Mouse (Mus musculus): ENCODE data around the gene Tnfsf14. TPM values are rescaled to one million over a fixed set of nuclear protein-coding genes. Genes with fewer than 3 reads are reported as not detected.

Gene Tnfsf14
- polyA plus RNA-seq, 1 experiment from 2014 or later, result not detected

- Histone ChIP-seq H3K9ac (ENCODE audit: low read depth, low read length) (no peak overlapping the region), H3K27ac (ENCODE audit: low read length) (no peak overlapping the region), H3K27me3 (ENCODE audit: control insufficient read depth, insufficient read depth, low read depth, low read length) (no peaks in the 10 kb centered on the region), H3K36me3 (ENCODE audit: control insufficient read depth, insufficient read depth, low read length) (no peaks in the 10 kb centered on the region; the same call in 1 of the 2 replicates), H3K4me1 (ENCODE audit: control insufficient read depth, insufficient read depth, low read length) (no peaks in the 10 kb centered on the region), H3K4me2 (ENCODE audit: low read length) (no peak overlapping the region), H3K9me3 (replicated peaks; ENCODE audit: control insufficient read depth, low read length, poor library complexity, severe bottlenecking) (no peaks in the 10 kb centered on the region), H3K4me3 (ENCODE audit: low read depth, low read length) (no peak overlapping the region)
- WGBS, result 83% methylated on average over 15 of the region's 15 CpGs
- no peak for ATAC-seq
Measured at GRCm38 (mm10) chr17:57229851-57230727, 36.1 kb upstream of the Tnfsf14 start.

- Histone ChIP-seq H3K27me3 (ENCODE audit: control insufficient read depth, insufficient read depth, low read depth, low read length) (no peaks in the 10 kb centered on the region), H3K9ac (ENCODE audit: low read depth, low read length) (no peak overlapping the region), H3K4me3 (ENCODE audit: low read depth, low read length) (no peak overlapping the region), H3K4me2 (ENCODE audit: low read length) (no peak overlapping the region), H3K9me3 (replicated peaks; ENCODE audit: control insufficient read depth, low read length, poor library complexity, severe bottlenecking) (no peaks in the 10 kb centered on the region), H3K4me1 (ENCODE audit: control insufficient read depth, insufficient read depth, low read length) (no peaks in the 10 kb centered on the region), H3K27ac (ENCODE audit: low read length) (no peak overlapping the region), H3K36me3 (ENCODE audit: control insufficient read depth, insufficient read depth, low read length) (no peaks in the 10 kb centered on the region)
- ATAC-seq, result no peak
- 82% methylated on average over 3 of the region's 3 CpGs for whole genome bisulfite sequencing
Measured at GRCm38 (mm10) chr17:57228873-57229272, 34.9 kb upstream of the Tnfsf14 start.

DNA sequence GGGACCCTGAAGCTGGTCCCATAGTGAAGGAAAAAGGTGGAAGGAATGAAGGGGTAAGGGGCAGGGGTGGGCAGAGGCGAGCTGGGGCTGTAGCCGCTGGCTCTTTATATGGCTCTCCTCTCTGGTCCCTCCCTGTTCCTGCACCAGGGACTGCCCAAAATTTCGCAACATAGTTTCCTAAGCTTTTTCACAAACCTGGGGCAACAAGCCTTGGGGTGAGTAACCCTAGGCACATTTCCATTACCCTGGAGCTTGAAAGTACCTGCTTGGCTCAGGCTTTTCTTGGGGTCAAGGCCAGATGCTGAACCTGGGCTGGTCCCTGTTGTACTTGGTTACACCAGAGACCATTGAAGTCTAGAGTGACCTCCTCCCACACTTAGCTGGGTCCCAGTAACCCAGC is 34.0 kb upstream of the Tnfsf14 start, which contains the start of gene C3:
Gene C3, minus strand, starts transcription at position 123 of the 400 bp plus-strand sequence.
- Histone ChIP-seq H3K9ac (ENCODE audit: low read depth, low read length) (no peak within 1 kb of the TSS), H3K4me3 (ENCODE audit: low read depth, low read length) (no peak within 1 kb of the TSS), H3K27me3 (ENCODE audit: control insufficient read depth, insufficient read depth, low read depth, low read length) (no peaks in the 10 kb centered on the region), H3K9me3 (replicated peaks; ENCODE audit: control insufficient read depth, low read length, poor library complexity, severe bottlenecking) (no peaks in the 10 kb centered on the region), H3K4me2 (ENCODE audit: low read length) (no peak within 1 kb of the TSS), H3K27ac (ENCODE audit: low read length) (no peak within 1 kb of the TSS), H3K4me1 (ENCODE audit: control insufficient read depth, insufficient read depth, low read length) (no peaks in the 10 kb centered on the region), H3K36me3 (ENCODE audit: control insufficient read depth, insufficient read depth, low read length) (no peaks in the 10 kb centered on the region)
- 76% methylated on average over 3 of the region's 3 CpGs for WGBS
- ATAC-seq, result no peak

GRCm38 (mm10) chr17:57227468-57227867 is 33.5 kb upstream of the Tnfsf14 start:
- Histone ChIP-seq H3K4me2 (ENCODE audit: low read length) (no peak overlapping the region), H3K27ac (ENCODE audit: low read length) (no peak overlapping the region), H3K36me3 (ENCODE audit: control insufficient read depth, insufficient read depth, low read length) (no peaks in the 10 kb centered on the region), H3K9me3 (replicated peaks; ENCODE audit: control insufficient read depth, low read length, poor library complexity, severe bottlenecking) (no peaks in the 10 kb centered on the region), H3K4me1 (ENCODE audit: control insufficient read depth, insufficient read depth, low read length) (no peaks in the 10 kb centered on the region), H3K9ac (ENCODE audit: low read depth, low read length) (no peak overlapping the region), H3K27me3 (ENCODE audit: control insufficient read depth, insufficient read depth, low read depth, low read length) (no peaks in the 10 kb centered on the region), H3K4me3 (ENCODE audit: low read depth, low read length) (no peak overlapping the region)
- 95% methylated on average over 2 of the region's 2 CpGs for WGBS
- no peak for ATAC-seq

- H3K27me3 ChIP-seq (ENCODE audit: control insufficient read depth, insufficient read depth, low read depth, low read length), result no peaks in the 10 kb centered on the region
- no peak overlapping the region for H3K4me3 ChIP-seq (ENCODE audit: low read depth, low read length)
- ATAC-seq, result no peak
- no peak overlapping the region for H3K27ac ChIP-seq (ENCODE audit: low read length)
- whole genome bisulfite sequencing, result 80% methylated on average over 9 of the region's 9 CpGs
- no peak overlapping the region for H3K4me2 ChIP-seq (ENCODE audit: low read length)
- H3K9me3 ChIP-seq (replicated peaks; ENCODE audit: control insufficient read depth, low read length, poor library complexity, severe bottlenecking), result no peaks in the 10 kb centered on the region
- no peaks in the 10 kb centered on the region for H3K4me1 ChIP-seq (ENCODE audit: control insufficient read depth, insufficient read depth, low read length)
- no peaks in the 10 kb centered on the region for H3K36me3 ChIP-seq (ENCODE audit: control insufficient read depth, insufficient read depth, low read length)
- no peak overlapping the region for H3K9ac ChIP-seq (ENCODE audit: low read depth, low read length)
Measured at GRCm38 (mm10) chr17:57223313-57223712, 29.3 kb upstream of the Tnfsf14 start.

GRCm38 (mm10) chr17:57221911-57222310 is 27.9 kb upstream of the Tnfsf14 start:
- Histone ChIP-seq H3K27me3 (ENCODE audit: control insufficient read depth, insufficient read depth, low read depth, low read length) (no peaks in the 10 kb centered on the region), H3K27ac (ENCODE audit: low read length) (no peak overlapping the region), H3K9me3 (replicated peaks; ENCODE audit: control insufficient read depth, low read length, poor library complexity, severe bottlenecking) (no peaks in the 10 kb centered on the region), H3K4me1 (ENCODE audit: control insufficient read depth, insufficient read depth, low read length) (no peaks in the 10 kb centered on the region), H3K4me2 (ENCODE audit: low read length) (no peak overlapping the region), H3K9ac (ENCODE audit: low read depth, low read length) (no peak overlapping the region), H3K36me3 (ENCODE audit: control insufficient read depth, insufficient read depth, low read length) (no peaks in the 10 kb centered on the region), H3K4me3 (ENCODE audit: low read depth, low read length) (no peak overlapping the region)
- 83% methylated on average over 4 of the region's 4 CpGs for WGBS
- no peak for ATAC-seq

DNA sequence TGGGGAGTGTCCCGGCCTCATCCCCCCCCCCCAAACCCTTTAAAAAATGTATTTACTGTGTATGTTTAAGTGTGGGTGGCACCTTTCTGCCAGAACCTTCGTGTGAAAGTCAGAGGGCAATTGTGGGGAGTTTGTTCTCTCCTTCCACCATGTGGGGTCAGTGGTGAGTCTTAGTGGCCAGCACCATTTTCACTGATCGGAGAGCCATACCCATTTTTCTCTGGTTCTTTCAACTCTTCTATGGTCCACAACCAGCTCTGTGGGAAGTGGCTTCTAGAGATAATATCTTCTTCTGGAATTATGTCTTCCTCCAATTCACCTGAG is 25.9 kb upstream of the Tnfsf14 start:
- Histone ChIP-seq H3K36me3 (ENCODE audit: control insufficient read depth, insufficient read depth, low read length) (no peaks in the 10 kb centered on the region), H3K27ac (ENCODE audit: low read length) (no peak overlapping the region), H3K9ac (ENCODE audit: low read depth, low read length) (no peak overlapping the region), H3K9me3 (replicated peaks; ENCODE audit: control insufficient read depth, low read length, poor library complexity, severe bottlenecking) (no peaks in the 10 kb centered on the region), H3K27me3 (ENCODE audit: control insufficient read depth, insufficient read depth, low read depth, low read length) (no peaks in the 10 kb centered on the region), H3K4me2 (ENCODE audit: low read length) (no peak overlapping the region), H3K4me1 (ENCODE audit: control insufficient read depth, insufficient read depth, low read length) (no peaks in the 10 kb centered on the region), H3K4me3 (ENCODE audit: low read depth, low read length) (no peak overlapping the region)
- 19% methylated on average over 3 of the region's 3 CpGs for WGBS
- ATAC-seq, result no peak

DNA sequence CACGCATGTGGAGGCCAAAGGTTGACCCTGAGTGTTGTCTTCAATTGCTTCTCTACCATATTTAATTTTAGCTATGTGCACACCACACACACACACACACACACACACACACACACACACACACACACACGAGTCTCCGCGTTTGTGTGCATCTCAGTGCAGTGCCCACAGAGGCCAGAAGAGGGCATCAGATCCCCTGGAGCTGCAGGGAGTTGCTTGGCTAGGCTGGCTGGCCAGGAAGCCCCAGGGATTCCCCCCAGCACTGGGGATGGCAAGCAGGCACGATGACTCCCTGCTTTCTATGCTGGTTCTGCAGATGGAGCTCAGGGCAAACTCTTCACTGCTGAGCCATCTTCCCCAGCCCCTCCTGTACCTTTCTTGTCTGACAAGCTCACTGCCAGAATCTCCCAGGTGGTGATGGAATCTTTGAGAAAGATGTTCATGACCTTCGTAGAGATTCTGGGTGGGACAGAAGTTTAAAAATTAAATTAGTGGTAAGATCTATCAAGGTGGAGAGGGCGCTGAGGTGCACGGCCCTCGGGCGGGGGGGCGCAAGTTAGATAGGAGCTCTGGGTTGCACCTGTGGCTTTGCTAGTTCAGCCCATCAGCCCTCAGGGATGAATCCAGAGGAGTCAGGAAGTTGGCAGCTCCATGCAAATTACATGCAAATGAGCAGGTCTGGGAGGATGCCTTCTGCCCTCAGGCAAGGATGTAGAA is 25.3 kb upstream of the Tnfsf14 start:
- WGBS, result 20% methylated on average over 11 of the region's 11 CpGs
- H3K27me3 ChIP-seq (ENCODE audit: control insufficient read depth, insufficient read depth, low read depth, low read length), result no peaks in the 10 kb centered on the region
- no peak for ATAC-seq
- H3K4me3 ChIP-seq (ENCODE audit: low read depth, low read length), result no peak overlapping the region
- H3K9ac ChIP-seq (ENCODE audit: low read depth, low read length), result no peak overlapping the region
- no peak overlapping the region for H3K4me2 ChIP-seq (ENCODE audit: low read length)
- no peaks in the 10 kb centered on the region for H3K4me1 ChIP-seq (ENCODE audit: control insufficient read depth, insufficient read depth, low read length)
- H3K27ac ChIP-seq (ENCODE audit: low read length), result no peak overlapping the region
- H3K36me3 ChIP-seq (ENCODE audit: control insufficient read depth, insufficient read depth, low read length), result no peaks in the 10 kb centered on the region
- H3K9me3 ChIP-seq (replicated peaks; ENCODE audit: control insufficient read depth, low read length, poor library complexity, severe bottlenecking), result no peaks in the 10 kb centered on the region

DNA sequence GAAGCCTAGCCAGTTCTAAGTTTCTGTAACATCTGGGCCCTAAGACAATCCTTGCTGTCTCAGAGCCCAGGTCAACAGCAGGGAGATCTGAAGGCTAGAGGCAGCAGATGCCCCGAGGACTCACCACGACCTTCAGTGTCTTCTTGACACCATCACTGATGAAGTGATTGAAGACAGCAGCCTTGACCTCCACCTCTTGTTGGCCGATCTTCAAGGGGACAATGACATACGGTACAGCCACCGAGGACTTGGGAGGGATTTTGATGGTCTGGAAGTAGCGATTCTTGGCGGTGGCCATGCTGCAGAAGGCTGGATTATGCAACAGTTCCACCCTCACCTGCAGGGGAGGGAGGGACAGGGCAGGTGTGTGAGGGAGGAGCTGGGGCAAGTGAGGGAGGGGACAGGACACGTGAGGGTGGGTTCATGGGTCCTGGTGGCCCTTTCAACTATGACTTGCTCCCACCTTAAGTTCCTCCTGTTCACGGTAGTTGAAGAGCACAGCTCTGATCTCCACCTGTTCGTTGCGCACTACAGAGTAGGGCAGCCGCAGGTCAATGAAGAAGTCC is 24.4 kb upstream of the Tnfsf14 start:
- H3K9me3 ChIP-seq (replicated peaks; ENCODE audit: control insufficient read depth, low read length, poor library complexity, severe bottlenecking), result no peaks in the 10 kb centered on the region
- H3K36me3 ChIP-seq (ENCODE audit: control insufficient read depth, insufficient read depth, low read length), result no peaks in the 10 kb centered on the region
- H3K4me3 ChIP-seq (ENCODE audit: low read depth, low read length), result no peak overlapping the region
- WGBS, result 72% methylated on average over 12 of the region's 12 CpGs
- H3K4me1 ChIP-seq (ENCODE audit: control insufficient read depth, insufficient read depth, low read length), result no peaks in the 10 kb centered on the region
- no peak overlapping the region for H3K27ac ChIP-seq (ENCODE audit: low read length)
- H3K9ac ChIP-seq (ENCODE audit: low read depth, low read length), result no peak overlapping the region
- H3K4me2 ChIP-seq (ENCODE audit: low read length), result no peak overlapping the region
- ATAC-seq, result no peak
- no peaks in the 10 kb centered on the region for H3K27me3 ChIP-seq (ENCODE audit: control insufficient read depth, insufficient read depth, low read depth, low read length)
